Mouse (Mus musculus) forebrain, embryonic 16.5 days (tissue): ENCODE data around the gene Gm10271. TPM values are rescaled to one million over a fixed set of nuclear protein-coding genes. Genes with fewer than 3 reads are reported as not detected.

Experiments
- ATAC-seq: fragments of 200-750 bp; cut with Nextera tagmentation; 2 replicates; pipeline ENCODE4 v1.8.0; 2017; ENCODE audit warnings: mild to moderate bottlenecking, moderate library complexity
- H3K27ac ChIP-seq: fragments of 300-500 bp; sonication (generic); 2 replicates; pipeline ENCODE4 v1.5.1; 2014; ENCODE audit warnings: low read length, control low read depth
- H3K27me3 ChIP-seq: fragments of 300-500 bp; sonication (generic); replicated peaks from 2 replicates; pipeline ENCODE4 v1.6.1; 2014; ENCODE audit warnings: low read length; ENCODE audit not compliant: control insufficient read depth, insufficient read depth
- H3K36me3 ChIP-seq: fragments of 300-500 bp; sonication (generic); 2 replicates; pipeline ENCODE4 v1.6.1; 2014; ENCODE audit not compliant: control insufficient read depth, insufficient read depth
- H3K4me1 ChIP-seq: fragments of 300-500 bp; sonication (generic); replicated peaks from 2 replicates; pipeline ENCODE4 v1.6.1; 2014; ENCODE audit warnings: low read length; ENCODE audit not compliant: control insufficient read depth, insufficient read depth
- H3K4me2 ChIP-seq: fragments of 300-500 bp; sonication (generic); 2 replicates; pipeline ENCODE4 v1.6.1; 2014; ENCODE audit warnings: mild to moderate bottlenecking, low read length, control low read depth
- H3K4me3 ChIP-seq: fragments of 300-500 bp; sonication (generic); replicated peaks from 2 replicates; pipeline ENCODE4 v1.5.1; 2014; ENCODE audit warnings: mild to moderate bottlenecking, low read length, control low read depth
- H3K9ac ChIP-seq: fragments of 300-500 bp; sonication (generic); replicated peaks from 2 replicates; pipeline ENCODE4 v1.6.1; 2014; ENCODE audit warnings: low read depth, low read length, control low read depth
- H3K9me3 ChIP-seq: fragments of 300-500 bp; sonication (generic); 2 replicates; pipeline ENCODE4 v1.6.1; 2016; ENCODE audit warnings: low read length; ENCODE audit not compliant: control insufficient read depth
- WGBS: fragments of 180-500 bp; shearing (Covaris S2); extraction: QIAGEN DNeasy Blood & Tissue Kit; methylation state at CpG from one replicate; pipeline ENCODE4 v1.1.7; 2014; 5-methylcytosine and 5-hydroxymethylcytosine counted together
- polyA plus RNA-seq: library from polyadenylated mRNA; unstranded; fragments of >200 nt; fragmentation: Nextera tagmentation; extraction: Ambion mirVana; gene quantifications from 2 replicates; pipeline ENCODE4 v1.2.1, GENCODE M21; 2015

Gene Gm10271
- polyA plus RNA-seq, 1 experiment from 2014 or later, result not detected

DNA sequence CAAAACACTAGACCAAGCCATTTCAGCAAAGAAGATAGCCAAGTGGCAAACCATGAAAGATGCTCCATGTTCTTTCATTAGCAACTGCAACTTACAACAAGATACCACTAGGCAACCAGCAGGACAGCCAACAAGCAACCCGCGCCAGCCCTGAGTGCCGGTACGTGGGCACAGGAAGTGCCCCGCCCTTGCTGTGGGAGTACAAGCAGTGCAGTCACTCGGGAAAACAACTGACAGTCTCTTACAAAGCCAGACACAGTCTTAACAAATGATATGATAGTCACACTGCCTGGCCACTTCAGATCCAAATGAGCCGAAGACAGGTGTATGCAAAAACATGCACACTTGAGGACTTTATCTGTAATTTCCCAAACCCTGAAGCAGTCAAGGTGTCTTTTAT lies 41.9 kb downstream of the Gm10271 start:
- 86% methylated on average over 7 of the region's 7 CpGs for WGBS
- H3K27me3 ChIP-seq, result no peaks in the 10 kb centered on the region

DNA sequence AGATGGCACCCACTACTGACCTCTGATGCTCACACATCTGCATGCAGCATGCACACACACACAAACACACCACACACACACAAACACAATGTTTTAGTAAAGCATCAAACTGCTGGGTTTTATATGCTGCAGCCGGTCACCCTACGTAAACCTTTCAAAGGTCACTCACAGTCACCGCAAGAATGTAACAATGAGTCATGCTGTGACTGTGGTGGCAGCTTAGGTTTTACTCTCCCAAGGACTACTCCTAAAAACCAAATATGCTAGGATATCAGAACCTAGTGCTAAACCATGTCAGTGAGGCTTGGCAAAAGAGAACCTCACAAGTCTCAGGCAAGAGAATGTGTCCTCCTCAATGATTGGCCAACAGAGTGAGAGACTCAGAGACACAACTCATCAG lies 43.6 kb downstream of the Gm10271 start:
- no peak overlapping the region for H3K4me2 ChIP-seq
- no peaks in the 10 kb centered on the region for H3K9me3 ChIP-seq
- no peak for ATAC-seq
- H3K27ac ChIP-seq, result no peak overlapping the region
- H3K4me1 ChIP-seq, result no peaks in the 10 kb centered on the region
- no peaks in the 10 kb centered on the region for H3K27me3 ChIP-seq
- peaks cover 6% of the 10 kb centered on the region; the same call in 1 of the 2 replicates for H3K36me3 ChIP-seq
- 95% methylated on average over 3 of the region's 3 CpGs for WGBS
- no peak overlapping the region for H3K4me3 ChIP-seq
- H3K9ac ChIP-seq, result no peak overlapping the region

More for the DNA sequence above, 41.9 kb downstream of the Gm10271 start:
- Histone ChIP-seq H3K4me1 (no peaks in the 10 kb centered on the region), H3K4me3 (no peak overlapping the region), H3K27ac (no peak overlapping the region), H3K9me3 (no peaks in the 10 kb centered on the region), H3K4me2 (no peak overlapping the region), H3K9ac (no peak overlapping the region), H3K36me3 (0 out of 2 replicates have a peak, but pooled peaks cover 3% of the 10 kb centered on the region)
- no peak for ATAC-seq

DNA sequence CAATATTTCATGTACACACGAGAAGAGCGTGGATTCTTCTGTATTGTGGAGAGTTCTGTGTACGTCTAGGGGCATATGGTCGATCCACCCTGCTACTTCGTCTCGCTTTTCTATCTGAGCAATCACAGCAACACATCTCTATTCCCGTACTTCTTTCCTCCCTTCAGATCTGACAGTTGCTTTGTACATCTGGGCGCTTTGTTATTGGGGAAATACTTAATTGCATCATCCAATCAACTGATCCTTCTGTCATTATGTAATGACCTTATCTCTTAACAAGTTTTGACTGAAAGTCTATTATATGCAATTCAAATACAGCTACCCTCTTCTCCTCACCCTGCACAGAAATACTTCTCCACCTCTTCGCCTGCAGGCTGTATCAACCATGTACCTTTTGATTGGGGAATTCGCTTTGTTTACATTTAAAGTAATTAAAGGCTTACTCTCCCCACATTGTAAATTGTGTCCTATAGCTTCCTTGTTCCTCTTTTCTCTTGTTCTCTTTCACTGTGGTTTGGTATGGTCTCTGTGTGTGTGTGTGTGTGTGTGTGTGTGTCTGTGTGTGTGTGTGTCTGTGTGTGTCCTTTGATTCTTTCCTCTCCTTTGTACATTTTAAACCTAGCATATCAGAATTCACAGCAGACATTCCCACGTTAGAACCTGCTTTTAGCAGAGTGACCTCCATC lies 45.8 kb downstream of the Gm10271 start:
- Histone ChIP-seq H3K4me3 (no peak overlapping the region), H3K9me3 (no peaks in the 10 kb centered on the region), H3K27ac (no peak overlapping the region), H3K27me3 (no peaks in the 10 kb centered on the region), H3K36me3 (peaks cover 6% of the 10 kb centered on the region; the same call in 1 of the 2 replicates), H3K9ac (no peak overlapping the region), H3K4me2 (no peak overlapping the region), H3K4me1 (no peaks in the 10 kb centered on the region)
- WGBS, result 81% methylated on average over 11 of the region's 11 CpGs
- no peak for ATAC-seq

DNA sequence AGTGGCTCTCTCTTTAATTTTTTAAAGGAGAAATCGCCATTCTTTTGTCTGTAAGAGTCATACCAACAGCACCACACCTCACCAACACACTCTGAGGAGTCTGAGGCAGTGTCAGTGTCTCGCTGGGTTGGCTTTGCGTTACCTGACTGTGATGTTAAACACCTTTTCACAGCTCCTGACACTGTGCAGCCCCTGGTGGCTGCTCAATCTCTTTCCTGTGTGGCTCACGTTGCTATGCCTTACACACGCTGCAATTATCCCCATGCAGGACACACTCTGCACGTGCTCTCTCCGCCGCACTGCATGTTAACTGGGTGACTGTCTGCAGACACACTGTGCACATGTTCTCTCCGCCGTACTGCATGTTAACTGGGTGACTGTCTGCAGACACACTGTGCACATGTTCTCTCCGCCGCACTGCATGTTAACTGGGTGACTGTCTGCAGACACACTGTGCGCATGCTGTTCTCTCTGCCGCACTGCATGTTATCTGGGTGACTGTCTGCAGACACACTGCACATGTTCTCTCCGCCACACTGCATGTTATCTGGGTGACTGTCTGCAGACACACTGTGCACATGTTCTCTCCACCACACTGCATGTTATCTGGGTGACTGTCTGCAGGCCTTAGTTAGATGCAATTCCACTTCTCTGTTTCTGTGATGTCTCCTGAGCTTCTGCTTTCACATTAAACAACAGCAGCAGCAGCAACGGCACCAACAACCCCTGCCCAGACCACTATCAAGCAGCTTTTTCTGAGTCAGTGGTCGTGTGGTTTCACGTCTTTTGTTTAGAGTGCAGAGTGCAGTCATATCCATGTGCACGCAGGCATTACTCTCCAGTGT lies 48.5 kb downstream of the Gm10271 start:
- Histone ChIP-seq H3K36me3 (peaks cover 8% of the 10 kb centered on the region; the same call in 1 of the 2 replicates), H3K4me1 (no peaks in the 10 kb centered on the region), H3K9me3 (no peaks in the 10 kb centered on the region), H3K4me2 (no peak overlapping the region), H3K9ac (no peak overlapping the region), H3K27ac (no peak overlapping the region), H3K4me3 (no peak overlapping the region), H3K27me3 (no peaks in the 10 kb centered on the region)
- ATAC-seq, result no peak
- 95% methylated on average over 19 of the region's 19 CpGs for WGBS

DNA sequence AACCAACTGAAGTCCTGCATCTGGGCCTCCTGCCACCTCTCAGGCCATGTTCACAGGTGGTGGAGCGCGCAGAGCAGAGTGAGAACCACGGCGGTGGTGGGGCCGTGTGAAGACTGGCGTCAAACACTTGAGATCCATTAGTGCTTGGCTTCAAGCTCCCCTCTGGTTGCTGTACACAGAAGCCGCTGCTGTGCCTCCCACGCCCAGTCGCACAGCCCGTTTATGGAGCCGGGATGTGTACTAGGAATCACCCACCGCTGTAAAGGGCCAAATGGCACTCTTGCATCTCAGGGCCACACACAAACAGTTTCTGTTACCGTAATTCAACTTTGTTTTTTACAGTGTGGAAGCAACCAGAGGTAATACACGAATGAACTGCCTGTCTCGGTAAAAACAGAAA lies 50.2 kb downstream of the Gm10271 start:
- no peaks in the 10 kb centered on the region for H3K9me3 ChIP-seq
- H3K27me3 ChIP-seq, result no peaks in the 10 kb centered on the region
- H3K9ac ChIP-seq, result no peak overlapping the region
- H3K4me3 ChIP-seq, result no peak overlapping the region
- no peak for ATAC-seq
- no peak overlapping the region for H3K27ac ChIP-seq
- no peaks in the 10 kb centered on the region for H3K4me1 ChIP-seq
- peaks cover 8% of the 10 kb centered on the region; the same call in 1 of the 2 replicates for H3K36me3 ChIP-seq
- no peak overlapping the region for H3K4me2 ChIP-seq
- 91% methylated on average over 15 of the region's 15 CpGs for WGBS

DNA sequence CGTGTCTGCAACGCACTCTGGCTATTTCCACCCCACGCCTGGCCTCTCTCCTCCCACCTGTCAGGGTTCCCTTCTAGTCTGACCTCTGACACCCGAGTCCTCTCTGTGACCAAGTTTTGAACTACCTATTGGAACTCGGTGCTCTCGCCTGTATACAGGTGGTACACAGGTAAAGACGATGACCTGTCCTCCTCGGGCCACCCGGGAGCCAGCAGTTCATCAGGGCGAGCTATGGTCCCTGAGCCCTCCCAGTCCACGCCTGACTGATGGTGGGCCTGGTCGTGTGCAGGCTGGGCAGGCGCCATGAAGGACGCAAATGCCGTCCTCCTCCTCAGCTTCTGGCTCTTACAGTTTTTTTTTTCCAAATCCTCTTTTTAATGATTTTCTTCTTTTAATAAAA lies 51.0 kb downstream of the Gm10271 start:
- ATAC-seq, result no peak
- Histone ChIP-seq H3K27ac (no peak overlapping the region), H3K4me1 (no peaks in the 10 kb centered on the region), H3K36me3 (peaks cover 6% of the 10 kb centered on the region; the same call in 1 of the 2 replicates), H3K9me3 (no peaks in the 10 kb centered on the region), H3K4me3 (no peak overlapping the region), H3K9ac (no peak overlapping the region), H3K27me3 (no peaks in the 10 kb centered on the region), H3K4me2 (no peak overlapping the region)
- 92% methylated on average over 15 of the region's 15 CpGs for WGBS

DNA sequence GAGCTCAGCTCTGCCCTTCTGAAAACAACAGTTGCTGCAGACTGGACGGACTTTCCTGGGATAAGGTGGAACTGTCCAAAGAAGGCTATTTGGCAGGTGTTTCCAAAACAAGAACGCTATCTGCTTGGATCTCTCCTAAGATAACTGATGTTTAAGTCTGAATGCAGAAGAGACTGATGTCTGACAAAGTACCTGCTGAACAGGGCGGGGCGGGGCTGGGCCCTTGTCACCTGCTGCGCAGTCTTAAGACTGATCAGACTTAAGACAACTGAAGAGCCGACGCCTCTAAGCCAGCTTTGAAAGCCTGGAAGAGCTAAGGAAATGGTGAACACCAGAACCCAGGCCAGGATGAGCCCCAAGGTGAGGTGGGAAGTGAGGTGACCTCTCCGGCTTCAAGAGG lies 51.8 kb downstream of the Gm10271 start:
- Histone ChIP-seq H3K4me3 (no peak overlapping the region), H3K27ac (no peak overlapping the region), H3K4me2 (no peak overlapping the region), H3K9me3 (no peaks in the 10 kb centered on the region), H3K36me3 (peaks cover 6% of the 10 kb centered on the region; the same call in 1 of the 2 replicates), H3K4me1 (no peaks in the 10 kb centered on the region), H3K27me3 (no peaks in the 10 kb centered on the region), H3K9ac (no peak overlapping the region)
- 96% methylated on average over 8 of the region's 8 CpGs for WGBS
- ATAC-seq, result no peak

DNA sequence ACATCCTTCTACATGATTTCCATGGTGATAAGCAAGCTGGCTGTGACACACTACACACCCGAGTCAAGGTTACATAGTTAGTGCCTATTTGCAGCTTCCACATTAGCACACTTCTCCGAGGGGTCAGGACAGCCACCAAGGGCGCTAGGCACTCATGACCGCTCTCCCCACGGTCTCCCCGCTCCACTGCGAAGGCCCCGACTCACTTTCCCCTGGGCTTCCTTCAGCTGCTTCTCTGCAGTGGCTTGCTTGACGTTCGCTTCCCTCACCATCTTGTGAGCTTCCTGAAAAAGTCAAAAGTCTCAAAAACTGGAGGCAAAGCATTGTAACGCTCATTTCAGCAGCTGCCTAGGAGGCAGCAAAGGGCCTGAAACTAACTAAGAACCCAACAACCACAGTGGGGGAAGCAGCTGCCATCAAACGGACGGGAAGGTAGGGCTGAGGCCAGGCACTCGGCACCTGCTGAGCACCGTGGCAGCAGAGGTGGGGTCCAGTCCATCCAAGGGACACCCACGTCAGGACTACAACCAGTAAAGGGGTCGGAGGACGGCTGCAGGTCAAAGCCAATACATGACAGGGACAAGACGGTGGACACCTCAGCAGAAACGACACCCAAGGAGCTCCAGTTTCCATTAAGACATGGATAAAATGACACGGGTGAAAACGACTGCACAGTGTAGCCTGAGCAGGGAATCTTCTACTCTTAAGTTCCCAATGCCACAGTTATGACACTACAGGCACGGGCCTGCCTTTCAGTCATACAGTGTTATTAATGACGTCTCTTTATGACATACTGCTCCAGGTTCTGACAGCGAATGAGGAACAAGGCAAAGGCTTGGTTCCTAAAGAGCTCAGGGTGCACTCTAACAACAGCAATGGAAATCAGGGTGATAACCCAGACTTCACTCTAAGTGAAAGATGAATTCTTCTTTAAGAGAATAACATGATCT lies 52.8 kb downstream of the Gm10271 start:
- 94% methylated on average over 25 of the region's 25 CpGs for WGBS
- H3K9ac ChIP-seq, result no peak overlapping the region
- H3K27me3 ChIP-seq, result no peaks in the 10 kb centered on the region
- H3K36me3 ChIP-seq, result peaks cover 6% of the 10 kb centered on the region
- no peak for ATAC-seq
- H3K9me3 ChIP-seq, result no peaks in the 10 kb centered on the region
- no peak overlapping the region for H3K27ac ChIP-seq
- H3K4me3 ChIP-seq, result no peak overlapping the region
- no peak overlapping the region for H3K4me2 ChIP-seq
- H3K4me1 ChIP-seq, result no peaks in the 10 kb centered on the region

DNA sequence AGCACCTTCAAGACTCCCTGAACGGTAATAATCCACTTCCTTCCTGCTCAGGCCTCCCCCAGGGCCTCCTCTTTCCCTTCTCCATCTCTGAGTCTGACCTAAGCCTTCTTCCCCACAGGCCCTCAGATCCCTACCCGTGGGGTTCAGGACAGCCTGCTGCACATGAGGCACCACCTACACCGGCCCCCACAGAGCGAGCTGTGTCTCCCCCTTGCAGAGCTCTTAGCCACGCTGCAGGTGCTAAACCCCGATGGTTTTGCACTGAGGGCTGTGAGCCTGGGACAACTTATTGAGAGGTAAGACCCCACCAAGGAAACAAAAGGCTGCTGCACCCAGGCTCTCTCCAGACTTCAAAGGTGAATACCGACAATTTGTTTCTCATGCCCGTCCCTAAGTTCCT lies 55.8 kb downstream of the Gm10271 start:
- no peak for ATAC-seq
- H3K36me3 ChIP-seq, result peaks cover 6% of the 10 kb centered on the region
- no peak overlapping the region for H3K27ac ChIP-seq
- H3K4me3 ChIP-seq, result no peak overlapping the region
- 83% methylated on average over 8 of the region's 8 CpGs for WGBS
- H3K27me3 ChIP-seq, result no peaks in the 10 kb centered on the region
- no peaks in the 10 kb centered on the region for H3K4me1 ChIP-seq
- H3K4me2 ChIP-seq, result no peak overlapping the region
- H3K9ac ChIP-seq, result no peak overlapping the region
- H3K9me3 ChIP-seq, result no peaks in the 10 kb centered on the region
